Mouse (Mus musculus) macrophage (primary cell): ENCODE data around the gene Dcst1. TPM values are rescaled to one million over a fixed set of nuclear protein-coding genes. Genes with fewer than 3 reads are reported as not detected.
A peak's percentile ranks its signal among the peaks of the same experiment; 100 is the strongest.

Experiments used
- H3K27ac ChIP-seq: fragments of 350-480 bp; formaldehyde crosslinking; 2 replicates; pipeline ENCODE4 v1.9.0; 2021
- H3K36me3 ChIP-seq: fragments of 350-480 bp; formaldehyde crosslinking; 2 replicates; pipeline ENCODE4 v1.9.0; 2021; ENCODE audit errors: inconsistent target
- H3K4me3 ChIP-seq: fragments of 350-480 bp; formaldehyde crosslinking; 2 replicates; pipeline ENCODE4 v1.9.0; 2021; ENCODE audit errors: inconsistent target
- H3K79me2 ChIP-seq: fragments of 350-480 bp; formaldehyde crosslinking; 2 replicates; pipeline ENCODE4 v1.9.0; 2021; ENCODE audit errors: inconsistent target
- WGBS: methylation state at CpG from one replicate; pipeline ENCODE4 v1.1.7; 2026; ENCODE audit warnings: inconsistent platforms; ENCODE audit not compliant: missing documents; 5-methylcytosine and 5-hydroxymethylcytosine counted together
- polyA plus RNA-seq: library from polyadenylated mRNA; stranded (reverse); fragments of 250-400 nt; gene quantifications from 3 replicates; pipeline ENCODE4 v1.2.4, GENCODE M21; 2018; ENCODE audit warnings: inconsistent platforms

Gene Dcst1
- polyA plus RNA-seq, 1 experiment from 2014 or later = not detected

- Histone ChIP-seq H3K79me2 (peaks cover 43% of the 10 kb centered on the region), H3K4me3 (peak overlapping the region; percentile 85), H3K36me3 (no peaks in the 10 kb centered on the region), H3K27ac (peak overlapping the region; percentile 96)
- WGBS = 5% methylated on average over 15 of the region's 15 CpGs
Observed at GRCm38 (mm10) chr3:89393605-89394004, 28.6 kb upstream of the Dcst1 start.

GRCm38 (mm10) chr3:89392871-89393311, 27.8 kb upstream of the Dcst1 start:
- H3K4me3 ChIP-seq = peak overlapping the region; percentile 85
- peaks cover 50% of the 10 kb centered on the region for H3K79me2 ChIP-seq
- no peaks in the 10 kb centered on the region for H3K36me3 ChIP-seq
- WGBS = 0% methylated on average over 19 of the region's 24 CpGs
- H3K27ac ChIP-seq = peak overlapping the region; percentile 96

GRCm38 (mm10) chr3:89391663-89392511, 26.8 kb upstream of the Dcst1 start:
- Histone ChIP-seq H3K36me3 (no peaks in the 10 kb centered on the region), H3K27ac (peak overlapping the region; percentile 96), H3K4me3 (peak overlapping the region; percentile 85), H3K79me2 (peaks cover 60% of the 10 kb centered on the region)
- 1% methylated on average over 47 of the region's 56 CpGs for WGBS

- H3K4me3 ChIP-seq = peak overlapping the region; percentile 85
- H3K27ac ChIP-seq = peak overlapping the region; percentile 96
- no peaks in the 10 kb centered on the region for H3K36me3 ChIP-seq
- WGBS = 25% methylated on average over 16 of the region's 19 CpGs
- H3K79me2 ChIP-seq = peaks cover 70% of the 10 kb centered on the region
Observed at GRCm38 (mm10) chr3:89390699-89391662, 25.9 kb upstream of the Dcst1 start.

- peak overlapping the region; percentile 96 for H3K27ac ChIP-seq
- H3K36me3 ChIP-seq = no peaks in the 10 kb centered on the region
- H3K4me3 ChIP-seq = no peak overlapping the region; the same call in 1 of the 2 replicates
- peaks cover 78% of the 10 kb centered on the region for H3K79me2 ChIP-seq
- 40% methylated on average over 5 of the region's 5 CpGs for WGBS
Observed at GRCm38 (mm10) chr3:89390111-89390515, 25.1 kb upstream of the Dcst1 start.

GRCm38 (mm10) chr3:89388901-89389740, 24.1 kb upstream of the Dcst1 start:
- WGBS = 26% methylated on average over 6 of the region's 6 CpGs
- peak overlapping the region; percentile 2; the same call in 1 of the 2 replicates for H3K4me3 ChIP-seq
- H3K27ac ChIP-seq = peak overlapping the region; percentile 96
- H3K36me3 ChIP-seq = no peaks in the 10 kb centered on the region
- H3K79me2 ChIP-seq = peaks cover 88% of the 10 kb centered on the region

- peaks cover 96% of the 10 kb centered on the region for H3K79me2 ChIP-seq
- H3K4me3 ChIP-seq = no peak overlapping the region
- no peaks in the 10 kb centered on the region for H3K36me3 ChIP-seq
- peak overlapping the region; percentile 96 for H3K27ac ChIP-seq
- WGBS = 48% methylated on average over 11 of the region's 11 CpGs
Observed at GRCm38 (mm10) chr3:89388134-89388881, 23.3 kb upstream of the Dcst1 start.

- 34% methylated on average over 11 of the region's 11 CpGs for WGBS
- Histone ChIP-seq H3K36me3 (no peaks in the 10 kb centered on the region; the same call in 1 of the 2 replicates), H3K79me2 (peaks cover 98% of the 10 kb centered on the region), H3K4me3 (no peak overlapping the region), H3K27ac (peak overlapping the region; percentile 19)
Observed at GRCm38 (mm10) chr3:89387632-89388031, 22.6 kb upstream of the Dcst1 start.

GRCm38 (mm10) chr3:89386438-89387420, 21.7 kb upstream of the Dcst1 start:
- Histone ChIP-seq H3K36me3 (peaks cover 3% of the 10 kb centered on the region; the same call in 1 of the 2 replicates), H3K4me3 (no peak overlapping the region), H3K27ac (peak overlapping the region; percentile 39), H3K79me2 (peaks cover 99% of the 10 kb centered on the region)
- 73% methylated on average over 16 of the region's 17 CpGs for WGBS

GRCm38 (mm10) chr3:89385451-89385850, 20.4 kb upstream of the Dcst1 start:
- H3K27ac ChIP-seq = peak overlapping the region; percentile 39
- H3K4me3 ChIP-seq = no peak overlapping the region
- 14% methylated on average over 2 of the region's 11 CpGs for WGBS

GRCm38 (mm10) chr3:89384331-89385076, 19.5 kb upstream of the Dcst1 start:
- WGBS = 85% methylated on average over 12 of the region's 12 CpGs
- Histone ChIP-seq H3K79me2 (peaks cover 91% of the 10 kb centered on the region), H3K36me3 (peaks cover 22% of the 10 kb centered on the region), H3K27ac (peak overlapping the region; percentile 39; the same call in 1 of the 2 replicates), H3K4me3 (no peak overlapping the region)

More at GRCm38 (mm10) chr3:89385451-89385850, 20.4 kb upstream of the Dcst1 start:
- H3K36me3 ChIP-seq = peaks cover 13% of the 10 kb centered on the region
- H3K79me2 ChIP-seq = peaks cover 99% of the 10 kb centered on the region
